Mouse (Mus musculus): Measurements from ENCODE around the gene 2610021A01Rik. TPM values are rescaled to one million over a fixed set of nuclear protein-coding genes. Genes with fewer than 3 reads are reported as not detected.
A peak's percentile ranks its signal among the peaks of the same experiment; 100 is the strongest.
"Not testable (repeated sequence)": the region's sequence is repeated elsewhere in the genome, so short reads cannot be mapped to it uniquely, and the experiment has no call there.

2610021A01Rik gene
- polyA plus RNA-seq, 1 experiment from 2014 or later: 17.8 TPM

- Histone ChIP-seq H3K27me3 (replicated peaks; ENCODE audit: control insufficient read depth, insufficient read depth, low read length) (no peaks in the 10 kb centered on the region), H3K9me3 (ENCODE audit: control insufficient read depth, low read length) (no peaks in the 10 kb centered on the region), H3K27ac (ENCODE audit: low read depth, low read length) (no peak overlapping the region), H3K36me3 (ENCODE audit: control insufficient read depth, insufficient read depth, low read length) (peaks cover 9% of the 10 kb centered on the region), H3K4me2 (no peak overlapping the region), H3K4me1 (replicated peaks; ENCODE audit: control insufficient read depth, insufficient read depth, low read length) (0 out of 2 replicates have a peak, but pooled peaks cover 3% of the 10 kb centered on the region), H3K4me3 (ENCODE audit: low read depth, low read length) (no peak overlapping the region), H3K9ac (ENCODE audit: low read depth, low read length) (no peak overlapping the region)
- WGBS: 69% methylated on average over 3 of the region's 3 CpGs
- ATAC-seq (replicated peaks; ENCODE audit: low FRiP score) (peak; percentile 72), DNase-seq (ENCODE audit: low spot score) (no peak)
Observed at GRCm38 (mm10) chr7:41611654-41612053, 12.6 kb downstream of the 2610021A01Rik start.

DNA sequence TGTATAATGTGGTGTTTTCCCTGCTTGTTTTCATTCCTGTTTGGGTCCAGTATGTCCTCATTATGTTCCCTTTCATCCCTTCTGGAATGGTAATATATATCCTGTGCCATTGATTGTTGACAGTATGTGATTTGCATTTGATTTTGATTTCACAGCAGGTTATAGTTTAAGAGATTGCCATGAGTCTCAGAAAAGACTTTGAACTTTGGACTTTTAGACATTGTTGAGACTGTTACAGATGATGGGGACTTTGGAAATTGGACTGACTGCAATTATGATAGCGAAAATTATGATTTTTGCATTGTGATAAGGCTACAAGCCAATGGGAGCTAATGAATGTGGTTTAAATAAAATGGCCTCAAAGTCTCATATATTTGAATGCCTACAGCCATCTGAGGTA is 17.2 kb downstream of the 2610021A01Rik start:
- H3K4me1 ChIP-seq (replicated peaks; ENCODE audit: control insufficient read depth, insufficient read depth, low read length); H3K36me3 ChIP-seq (ENCODE audit: control insufficient read depth, insufficient read depth, low read length); ATAC-seq (replicated peaks; ENCODE audit: low FRiP score); H3K4me2 ChIP-seq; H3K9ac ChIP-seq (ENCODE audit: low read depth, low read length); H3K4me3 ChIP-seq (ENCODE audit: low read depth, low read length); H3K27me3 ChIP-seq (replicated peaks; ENCODE audit: control insufficient read depth, insufficient read depth, low read length); H3K27ac ChIP-seq (ENCODE audit: low read depth, low read length); DNase-seq (ENCODE audit: low spot score); H3K9me3 ChIP-seq (ENCODE audit: control insufficient read depth, low read length): not testable (repeated sequence)
- 92% methylated on average over 1 of the region's 1 CpGs for WGBS

DNA sequence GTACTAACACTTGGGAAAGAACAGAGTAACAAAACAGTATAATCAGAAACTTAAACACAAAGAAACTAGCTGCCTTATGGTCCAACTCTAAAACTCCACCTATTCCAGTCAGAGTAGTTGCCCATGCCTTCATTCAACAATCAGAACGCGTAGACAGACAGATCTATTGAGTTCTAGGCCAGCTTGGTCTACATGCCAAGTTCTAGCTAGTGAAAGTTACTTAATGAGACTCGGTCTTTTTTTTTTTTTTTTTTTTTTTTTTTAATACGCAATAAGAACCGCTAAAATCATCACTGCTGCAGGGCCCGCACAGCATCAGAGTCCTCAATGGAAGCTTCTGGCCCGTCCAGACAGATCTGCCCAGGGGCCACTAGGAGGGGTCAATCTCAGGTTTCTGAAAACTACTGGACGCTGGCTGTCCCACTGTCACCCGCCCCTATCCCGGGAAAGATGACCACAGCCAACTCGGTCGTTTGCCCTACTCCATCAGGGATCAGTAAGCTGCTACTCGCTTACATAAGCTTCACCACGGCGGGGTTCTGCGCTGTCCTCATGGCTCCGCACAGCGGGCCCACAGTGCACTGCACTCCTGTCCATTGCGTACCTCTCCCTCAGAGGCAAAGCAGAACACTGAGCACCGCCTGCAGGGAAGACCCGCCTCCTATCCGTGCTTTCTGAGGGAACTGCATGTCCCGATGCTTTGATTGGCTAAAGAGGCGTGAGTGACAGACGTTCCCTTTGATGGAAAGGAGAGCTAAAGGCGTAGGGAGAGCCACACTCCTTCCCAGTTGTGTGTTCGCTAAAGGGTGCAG is 33.6 kb downstream of the 2610021A01Rik start, which contains the start of gene Zfp788:
Zfp788 (plus strand) TSS at position 795 of the 812 bp plus-strand sequence.
- WGBS: 2% methylated on average over 27 of the region's 27 CpGs
- Histone ChIP-seq H3K9me3 (ENCODE audit: control insufficient read depth, low read length) (no peaks in the 10 kb centered on the region), H3K9ac (ENCODE audit: low read depth, low read length) (peak within 1 kb of the TSS; percentile 75), H3K27me3 (replicated peaks; ENCODE audit: control insufficient read depth, insufficient read depth, low read length) (no peaks in the 10 kb centered on the region), H3K4me3 (ENCODE audit: low read depth, low read length) (peak within 1 kb of the TSS; percentile 70), H3K4me2 (peak within 1 kb of the TSS; percentile 97), H3K4me1 (replicated peaks; ENCODE audit: control insufficient read depth, insufficient read depth, low read length) (peaks cover 3% of the 10 kb centered on the region; the same call in 1 of the 2 replicates), H3K36me3 (ENCODE audit: control insufficient read depth, insufficient read depth, low read length) (peaks cover 14% of the 10 kb centered on the region), H3K27ac (ENCODE audit: low read depth, low read length) (peak within 1 kb of the TSS; percentile 90)
- DNase-seq (ENCODE audit: low spot score) (peak; percentile 82), ATAC-seq (replicated peaks; ENCODE audit: low FRiP score) (peak; percentile 97)

DNA sequence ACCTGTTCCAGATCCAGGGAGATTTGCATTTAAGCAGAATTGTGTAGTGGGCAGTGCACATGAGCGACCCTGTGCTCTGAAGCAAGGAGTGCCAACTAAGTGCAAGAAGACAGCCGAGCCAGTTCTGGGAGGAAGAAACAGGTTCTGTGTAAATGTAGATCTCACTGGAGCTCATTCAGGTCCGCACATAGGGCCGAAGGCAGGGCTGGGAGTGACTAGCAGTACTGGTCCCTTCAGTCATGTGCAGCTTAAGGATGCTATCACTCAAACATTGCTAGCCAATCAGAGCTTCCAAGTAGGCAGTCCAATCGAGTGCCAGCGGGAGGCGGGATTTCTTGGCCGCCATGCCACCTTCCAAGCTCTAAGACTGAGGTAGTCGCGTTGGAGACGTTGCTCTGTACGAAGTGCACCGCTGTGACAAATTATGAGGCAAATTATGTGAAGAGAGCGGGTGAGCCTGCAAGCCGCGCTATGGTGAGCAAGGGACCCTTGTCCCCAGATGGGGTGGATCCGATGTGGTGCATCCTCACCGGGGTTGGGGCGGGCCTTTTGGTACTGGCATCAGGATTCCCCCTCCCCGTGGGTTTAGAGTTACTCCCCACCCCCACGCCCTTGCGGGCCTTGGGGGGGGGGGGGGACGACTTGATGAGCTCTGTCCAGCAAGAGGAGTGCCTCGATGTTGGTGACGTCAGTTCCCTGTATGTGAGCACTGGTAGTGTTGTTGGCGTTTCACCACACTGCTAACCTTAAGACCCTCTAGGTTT is 34.4 kb downstream of the 2610021A01Rik start:
- DNase-seq (ENCODE audit: low spot score): peak; percentile 85
- Histone ChIP-seq H3K27ac (ENCODE audit: low read depth, low read length) (peak overlapping the region; percentile 90), H3K4me1 (replicated peaks; ENCODE audit: control insufficient read depth, insufficient read depth, low read length) (peaks cover 3% of the 10 kb centered on the region; the same call in 1 of the 2 replicates), H3K4me2 (peak overlapping the region; percentile 97), H3K9ac (ENCODE audit: low read depth, low read length) (peak overlapping the region; percentile 75), H3K9me3 (ENCODE audit: control insufficient read depth, low read length) (no peaks in the 10 kb centered on the region), H3K27me3 (replicated peaks; ENCODE audit: control insufficient read depth, insufficient read depth, low read length) (no peaks in the 10 kb centered on the region), H3K4me3 (ENCODE audit: low read depth, low read length) (peak overlapping the region; percentile 70), H3K36me3 (ENCODE audit: control insufficient read depth, insufficient read depth, low read length) (peaks cover 14% of the 10 kb centered on the region)
- WGBS: under 1% methylated on average over 25 of the region's 26 CpGs
- ATAC-seq (replicated peaks; ENCODE audit: low FRiP score): peak; percentile 96

- not testable (repeated sequence) for DNase-seq (ENCODE audit: low spot score); H3K9me3 ChIP-seq (ENCODE audit: control insufficient read depth, low read length); H3K4me1 ChIP-seq (replicated peaks; ENCODE audit: control insufficient read depth, insufficient read depth, low read length); H3K27ac ChIP-seq (ENCODE audit: low read depth, low read length); ATAC-seq (replicated peaks; ENCODE audit: low FRiP score); H3K4me2 ChIP-seq; H3K36me3 ChIP-seq (ENCODE audit: control insufficient read depth, insufficient read depth, low read length); H3K4me3 ChIP-seq (ENCODE audit: low read depth, low read length); H3K9ac ChIP-seq (ENCODE audit: low read depth, low read length); H3K27me3 ChIP-seq (replicated peaks; ENCODE audit: control insufficient read depth, insufficient read depth, low read length)
- 61% methylated on average over 1 of the region's 1 CpGs for WGBS
Observed at GRCm38 (mm10) chr7:41674326-41674725, 75.3 kb downstream of the 2610021A01Rik start.

Other genes with a start within 250 kb of the 2610021A01Rik start
- gene AI987944, start 205.9 kb upstream of the 2610021A01Rik start, polyA plus RNA-seq (2014; fragmentation: Nextera tagmentation; extraction: Ambion mirVana): 9.0 and 9.8 TPM in 2 replicates
- 0.07 and 0.14 TPM in 2 replicates for gene Vmn2r57, start 150.5 kb upstream of the 2610021A01Rik start, polyA plus RNA-seq (2014; fragmentation: Nextera tagmentation; extraction: Ambion mirVana)
- 0.07 TPM in 1 of 2 replicates, not detected in the other for gene Gm20449, start 99.8 kb upstream of the 2610021A01Rik start, polyA plus RNA-seq (2014; fragmentation: Nextera tagmentation; extraction: Ambion mirVana)
- gene AW146154, start 99.3 kb upstream of the 2610021A01Rik start, polyA plus RNA-seq (2014; fragmentation: Nextera tagmentation; extraction: Ambion mirVana): 6.6 and 7.9 TPM in 2 replicates
- 0.13 TPM in 1 of 2 replicates, not detected in the other for gene Gm6871, start 25.6 kb upstream of the 2610021A01Rik start, polyA plus RNA-seq (2014; fragmentation: Nextera tagmentation; extraction: Ambion mirVana)
- 5.6 and 6.9 TPM in 2 replicates for gene Zfp788, start 34.0 kb downstream of the 2610021A01Rik start, polyA plus RNA-seq (2014; fragmentation: Nextera tagmentation; extraction: Ambion mirVana)

Data from liver, embryonic 11.5 days (tissue).